Mouse (Mus musculus) lung, postnatal 36 days (tissue): ENCODE measurements at regions not wholly inside any gene's neighbourhood (a gene's known extent, or its start where the extent isn't known, plus 50 kb on each side); places are given as distances from the start of the nearest gene placed in this dataset.

Experiments
- DNase-seq: peaks from one replicate; pipeline ENCODE4 v3.0.0; 2022; ENCODE audit warnings: mixed read lengths

DNA sequence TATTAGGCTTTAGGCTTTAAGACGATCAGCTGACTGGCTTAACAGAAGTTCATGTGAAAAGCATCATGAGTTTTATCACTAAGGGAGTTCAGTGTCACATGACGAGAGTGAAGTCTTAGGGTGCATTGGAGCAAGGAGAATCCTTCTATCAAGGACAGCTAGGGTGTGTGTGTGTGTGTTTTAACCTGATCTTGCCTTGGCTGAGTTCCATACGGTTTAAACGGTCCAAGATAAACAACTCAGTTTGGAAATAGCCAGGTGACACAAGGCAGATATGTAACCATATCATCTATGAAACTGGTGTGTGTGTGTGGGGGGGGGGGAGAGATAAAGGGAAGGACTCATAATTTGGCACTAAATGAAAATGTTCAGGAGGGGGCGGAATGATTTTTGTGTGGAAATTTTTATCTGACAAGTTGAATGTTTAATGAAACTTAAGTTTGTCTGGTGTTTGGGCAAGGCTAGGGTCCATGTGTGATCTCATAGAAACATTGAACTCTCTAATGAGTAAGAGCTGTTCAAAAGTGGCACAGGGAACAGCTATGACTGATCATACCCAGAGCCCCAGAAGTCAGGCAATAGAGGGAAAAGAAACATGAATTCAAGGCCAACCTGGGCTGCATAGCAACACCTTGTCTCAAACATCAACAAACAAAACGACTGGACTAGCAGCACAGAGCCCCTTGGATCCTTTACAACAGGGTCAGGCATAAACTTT lies 132.2 kb upstream of the Map3k1 start:
- DNase-seq: no peak

GRCm38 (mm10) chr13:111941946-111942345 lies 133.2 kb upstream of the Map3k1 start:
- DNase-seq: no peak

DNA sequence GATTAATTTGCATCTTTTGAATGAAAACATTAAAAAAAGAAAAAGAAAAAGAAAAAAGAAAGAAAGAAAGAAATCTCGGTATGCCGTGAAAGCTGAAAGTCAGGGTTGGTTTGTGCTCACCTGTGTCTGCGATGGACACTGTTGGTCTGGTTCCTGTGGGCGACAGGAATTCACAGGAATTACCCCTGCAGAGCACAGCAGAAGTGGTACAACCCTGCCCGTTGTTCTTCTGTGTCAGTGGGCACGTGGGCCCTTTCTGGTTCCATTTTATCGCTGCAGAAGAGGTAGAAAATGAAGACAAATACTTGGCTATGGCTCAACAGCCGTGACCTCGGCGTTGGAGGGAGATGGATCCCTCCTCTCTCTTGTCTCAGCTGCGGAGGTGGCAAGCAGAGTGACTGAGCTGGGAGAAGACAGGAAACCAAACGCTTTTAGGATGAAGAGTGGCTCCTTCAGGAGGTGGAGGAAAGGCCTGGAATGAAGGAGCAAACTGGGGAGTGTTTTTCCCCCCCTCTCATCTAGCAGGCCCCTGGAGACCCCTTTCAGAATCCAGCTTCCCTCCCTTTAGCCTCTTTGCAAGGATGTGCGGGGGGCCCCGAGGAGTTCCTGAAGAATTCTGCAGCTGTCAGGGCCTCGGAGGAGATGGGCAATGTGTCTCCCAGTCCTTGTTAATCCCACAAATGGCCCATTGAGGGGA lies 134.7 kb upstream of the Map3k1 start:
- DNase-seq: no peak

DNA sequence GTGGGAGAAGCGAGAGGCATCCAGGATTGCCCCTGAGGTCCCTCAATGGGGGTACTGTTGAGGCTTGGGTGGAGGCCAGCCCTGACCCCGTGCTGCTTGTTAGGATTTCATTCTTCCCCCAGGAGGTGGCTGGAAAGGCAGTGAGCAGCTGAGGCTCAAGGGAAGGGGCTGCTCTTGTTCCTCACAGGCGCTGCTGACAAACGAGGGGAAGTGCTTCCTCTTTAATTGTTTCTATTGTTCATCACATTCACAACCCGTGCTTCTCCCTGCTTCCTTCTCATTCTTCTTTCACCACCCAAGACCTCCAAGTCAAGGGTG lies 135.3 kb upstream of the Map3k1 start:
- no peak for DNase-seq

DNA sequence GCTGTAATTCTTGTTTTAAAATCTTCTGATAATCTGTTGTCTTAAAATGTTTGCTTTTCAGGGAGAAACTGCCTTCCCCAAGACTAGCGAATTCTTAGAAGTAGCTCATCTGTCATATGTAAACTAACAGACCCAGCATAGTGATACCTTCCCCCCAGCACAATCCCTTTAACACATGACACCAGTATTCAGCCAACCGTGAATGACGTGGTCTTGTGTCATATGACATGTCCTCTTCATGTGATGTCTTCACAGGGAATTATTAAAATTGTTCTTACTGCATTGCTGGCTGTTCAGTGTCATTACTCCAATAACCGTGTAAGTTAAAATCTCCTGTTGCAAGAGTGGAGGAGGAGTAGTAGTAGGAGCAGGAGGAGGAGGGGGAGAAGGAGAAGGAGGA lies 137.5 kb upstream of the Map3k1 start:
- DNase-seq: no peak

GRCm38 (mm10) chr13:111946811-111947210 lies 138.0 kb upstream of the Map3k1 start:
- DNase-seq: no peak

DNA sequence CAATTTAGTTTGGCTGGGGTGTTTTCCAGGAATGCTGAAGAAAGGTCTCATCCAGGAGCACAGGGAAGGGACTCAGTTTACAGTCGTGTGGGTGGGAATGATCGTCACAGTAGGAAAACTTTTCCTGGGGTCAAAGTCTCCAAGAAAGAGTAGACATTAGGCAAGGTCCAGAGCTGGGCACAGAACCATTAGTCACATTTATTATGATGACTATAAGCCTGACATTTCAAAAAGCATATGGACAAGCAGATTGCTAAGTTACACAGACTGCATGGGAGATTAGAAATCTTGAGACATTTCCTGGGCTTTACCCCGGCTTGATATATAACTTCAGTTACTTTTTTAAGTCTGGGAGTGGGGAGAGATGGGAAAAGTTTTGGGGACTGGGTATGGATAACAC lies 139.6 kb upstream of the Map3k1 start:
- DNase-seq: no peak

DNA sequence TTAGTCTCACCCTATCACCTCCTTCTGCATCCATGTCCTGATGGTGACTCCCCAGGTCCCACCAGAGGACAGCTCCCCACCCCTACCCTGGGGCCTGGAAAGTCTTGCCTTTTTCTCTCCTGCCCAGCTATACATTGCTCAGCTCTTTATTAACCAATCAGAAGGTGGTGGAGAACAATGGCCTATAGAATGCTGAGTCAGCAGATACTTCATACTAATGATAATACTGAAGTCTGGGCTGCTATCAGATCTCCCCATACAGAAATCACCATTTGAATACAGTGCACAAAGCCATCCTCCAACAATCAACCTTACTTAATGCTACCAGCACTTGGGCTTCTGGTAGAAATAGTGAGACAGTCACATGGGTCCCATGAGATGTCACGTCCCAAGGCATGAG lies 141.2 kb upstream of the Map3k1 start:
- no peak for DNase-seq

GRCm38 (mm10) chr13:111953860-111954519 lies 145.2 kb upstream of the Map3k1 start:
- DNase-seq: no peak

DNA sequence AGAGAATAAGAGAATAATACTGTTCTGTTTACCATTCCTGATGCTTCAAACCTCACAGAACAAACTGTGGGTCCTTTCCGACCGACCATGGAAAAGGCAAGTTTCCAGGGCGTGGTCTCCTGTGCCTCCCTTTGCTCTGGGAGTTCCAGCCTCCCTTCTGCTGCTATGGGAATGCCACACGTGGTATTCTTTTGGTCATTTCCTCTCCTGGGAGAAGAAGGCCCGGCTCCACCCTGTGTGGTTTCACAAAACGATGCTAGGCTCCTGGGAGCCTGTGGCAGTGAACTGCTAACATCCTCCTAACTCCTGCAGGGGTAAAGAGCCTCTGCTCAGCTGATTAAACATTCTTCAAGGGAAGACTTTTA lies 145.7 kb upstream of the Map3k1 start:
- peak; percentile 44 for DNase-seq

- peak; percentile 43 for DNase-seq
These were observed 148.3 kb upstream of the Map3k1 start for GRCm38 (mm10) chr13:111957118-111957517.

DNA sequence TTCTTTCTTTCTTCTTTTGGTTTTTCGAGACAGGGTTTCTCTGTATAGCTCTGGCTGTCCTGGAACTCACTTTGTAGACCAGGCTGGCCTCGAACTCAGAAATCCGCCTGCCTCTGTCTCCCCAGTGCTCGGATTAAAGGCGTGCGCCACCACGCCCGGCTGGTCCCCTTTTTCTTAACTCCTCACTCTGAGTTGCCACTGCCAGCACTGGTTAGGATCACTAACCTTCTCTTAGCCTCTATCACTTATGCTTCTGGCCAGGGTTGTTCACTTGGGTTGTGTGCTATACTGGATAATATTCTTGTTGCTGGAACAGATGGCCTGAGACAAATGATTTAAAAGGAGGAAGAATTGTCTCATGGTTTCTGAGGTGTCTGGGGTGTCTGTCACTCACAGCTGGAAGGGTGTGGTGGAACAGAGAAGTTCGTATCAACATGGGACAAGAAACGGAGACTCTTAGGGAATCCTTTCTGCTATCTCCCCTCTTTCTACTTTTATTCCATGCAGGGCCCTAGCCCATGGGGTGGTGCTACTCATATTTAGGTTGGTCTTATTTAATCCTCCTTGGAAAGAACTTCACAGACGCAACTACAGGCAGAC lies 149.0 kb upstream of the Map3k1 start:
- no peak for DNase-seq

GRCm38 (mm10) chr13:111958421-111958820 lies 149.6 kb upstream of the Map3k1 start:
- DNase-seq: no peak

DNA sequence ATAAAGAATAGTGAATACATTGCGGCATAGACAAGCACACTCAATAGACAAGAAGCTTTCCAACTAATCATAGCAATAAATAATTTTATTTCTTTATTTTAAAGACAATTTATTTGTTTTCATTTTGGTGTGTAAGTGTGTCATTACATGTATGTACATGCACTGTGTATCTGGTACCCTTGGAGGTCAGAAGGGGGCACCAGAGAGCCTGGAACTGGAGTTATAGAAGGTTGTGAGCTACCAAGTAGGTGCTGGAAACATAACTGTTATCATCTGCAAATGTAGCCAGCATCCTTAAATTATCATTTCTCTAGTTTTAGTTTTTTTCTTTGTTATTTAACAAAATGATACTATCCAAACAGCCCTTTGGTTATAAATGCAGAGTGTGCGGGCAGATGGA lies 151.2 kb upstream of the Map3k1 start:
- no peak for DNase-seq

GRCm38 (mm10) chr13:111961423-111961822 lies 152.6 kb upstream of the Map3k1 start:
- DNase-seq: no peak

- DNase-seq: no peak
These were observed 153.4 kb upstream of the Map3k1 start for GRCm38 (mm10) chr13:111962155-111962554.

- DNase-seq: no peak
These were observed 157.3 kb upstream of the Map3k1 start for GRCm38 (mm10) chr13:111966113-111966512.

- DNase-seq: no peak
These were observed 157.8 kb upstream of the Map3k1 start for GRCm38 (mm10) chr13:111966627-111967026.

DNA sequence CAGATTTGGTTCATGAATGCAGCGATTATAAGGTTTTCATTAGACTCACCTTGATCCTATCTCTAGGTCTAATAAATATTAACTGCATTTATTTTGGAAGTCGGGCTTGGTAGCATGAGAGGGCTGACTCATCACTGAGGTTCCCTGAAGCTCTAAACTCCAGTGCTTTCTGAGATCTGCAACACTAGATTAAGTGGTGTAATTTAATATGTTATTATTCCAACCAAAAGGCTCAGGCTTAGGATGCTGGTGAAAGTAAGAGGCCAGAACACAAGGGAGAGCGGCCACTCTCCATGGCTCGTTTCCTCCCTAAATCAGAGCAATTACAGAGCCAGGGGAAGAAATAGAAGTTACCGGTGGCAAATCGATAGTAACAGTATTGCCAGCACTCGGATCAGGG lies 159.4 kb upstream of the Map3k1 start:
- DNase-seq: no peak

GRCm38 (mm10) chr13:111974282-111974681 lies 165.5 kb upstream of the Map3k1 start:
- no peak for DNase-seq

- no peak for DNase-seq
These were observed 166.8 kb upstream of the Map3k1 start for GRCm38 (mm10) chr13:111975549-111975948.

DNA sequence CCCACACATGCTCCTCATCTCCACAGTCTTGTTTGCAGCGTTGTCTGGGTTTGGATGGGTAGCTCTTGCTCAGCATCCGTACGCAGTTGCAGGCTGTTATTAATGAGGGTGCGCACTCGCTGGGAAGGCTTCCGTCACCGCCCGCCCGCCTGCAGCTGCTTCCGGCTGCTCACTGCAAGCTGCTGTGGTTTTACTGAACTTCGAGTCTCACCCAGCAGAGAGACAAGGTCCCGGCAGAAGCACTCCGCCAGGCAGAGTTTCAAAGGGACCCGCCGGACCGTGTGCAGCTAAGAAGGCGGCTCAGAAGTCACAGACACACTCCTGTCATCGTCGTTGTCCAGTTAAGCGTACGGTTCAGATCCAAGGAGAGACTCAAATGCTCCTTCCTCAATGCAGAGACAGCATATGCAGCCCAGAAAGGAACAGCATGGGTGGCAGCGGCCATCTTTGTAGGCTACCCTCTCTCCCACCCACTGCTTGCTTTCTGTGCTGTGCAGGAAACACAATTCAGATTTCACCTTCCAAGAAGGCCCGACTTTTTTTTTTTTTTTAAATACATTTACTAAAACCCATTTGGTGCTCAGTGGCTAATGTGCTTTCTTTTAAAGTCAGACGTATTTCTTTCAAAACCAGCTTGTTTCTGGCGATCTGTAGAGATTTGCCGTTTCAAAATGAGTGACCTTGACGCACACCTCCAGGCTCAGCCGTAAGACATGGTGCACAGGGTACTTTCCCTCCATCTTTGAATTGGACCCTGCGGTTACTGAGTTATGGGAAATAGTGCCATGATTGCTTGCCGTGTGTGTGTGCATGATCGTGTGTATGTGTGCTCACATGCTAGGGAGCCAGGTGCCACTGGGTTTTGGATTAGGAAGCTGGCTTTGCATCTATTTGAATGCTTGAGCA lies 169.2 kb upstream of the Map3k1 start:
- DNase-seq: peak; percentile 35

- DNase-seq: no peak
These were observed 169.9 kb upstream of the Map3k1 start for GRCm38 (mm10) chr13:111978675-111979020.
